Comparison of ENCODE assay signal across 13 mouse cellular contexts in the genomic region with DNA sequence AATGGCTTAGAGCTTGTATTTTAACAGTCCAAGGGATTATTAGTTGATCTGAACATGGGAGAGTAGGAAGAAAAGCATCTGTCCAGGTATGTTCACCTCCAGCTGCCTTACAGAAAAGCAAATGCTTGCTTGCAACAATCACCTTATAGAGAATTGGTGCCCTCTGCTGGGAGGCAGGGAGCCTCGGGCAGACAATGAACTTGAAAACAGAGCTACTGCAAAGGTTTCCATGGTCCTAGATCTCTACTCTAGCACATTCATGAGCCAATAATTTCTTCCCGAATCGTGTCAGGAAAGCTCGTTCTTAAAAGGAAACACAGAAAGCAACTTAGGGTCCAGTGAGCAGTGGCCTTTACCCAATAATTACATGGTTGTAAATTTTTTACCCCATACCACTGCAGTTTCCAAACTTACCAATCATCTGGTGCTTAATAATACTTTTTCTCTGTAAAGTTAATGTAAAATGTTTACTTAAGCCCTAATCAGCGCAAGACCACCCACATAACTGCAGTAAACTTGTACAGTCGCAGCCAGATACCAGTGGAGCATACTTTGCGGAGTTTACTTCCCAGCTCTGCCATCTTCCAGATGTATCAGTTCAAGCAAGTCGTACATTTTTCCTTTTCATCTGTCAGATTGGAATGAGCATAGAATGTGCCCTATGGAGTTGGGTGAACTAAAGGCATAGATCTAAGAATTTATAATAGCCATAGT.
A peak's percentile ranks its signal among the peaks of the same experiment; 100 is the strongest.
DNase-seq lines count a peak whose midpoint lies in the region; ATAC-seq and TF ChIP-seq lines count a peak whose summit lies in the region.
"Had no signal": no experiment of that assay in that cellular context is flagged by ENCODE, and none has a peak within 500 bp of the region (broad histone marks: within the 10 kb centered on the region; RNA-seq: fewer than 3 reads in every experiment).

No protein-coding gene starts in this region.

- H3K4me3 ChIP-seq in kidney, embryonic 15.5 days (replicated peaks) = no peak overlapping the region
- H3K4me3 ChIP-seq in kidney, postnatal 0 days (replicated peaks; ENCODE audit: low read depth, low read length) = no peak overlapping the region
- no peak overlapping the region for H3K4me3 ChIP-seq in hindbrain, postnatal 0 days (ENCODE audit: low read length)
- H3K4me3 ChIP-seq: embryonic facial prominence, embryonic 15.5 days; hindbrain, embryonic 10.5 days had no signal

- WGBS in kidney, embryonic 15.5 days = 51% methylated on average over 8 of the region's 8 CpGs
- WGBS in kidney, postnatal 0 days = 46% methylated on average over 8 of the region's 8 CpGs
- 80% methylated on average over 8 of the region's 8 CpGs for WGBS in hindbrain, postnatal 0 days

- ATAC-seq in kidney, embryonic 15.5 days (replicated peaks; ENCODE audit: low FRiP score) = peak; percentile 52
- no peak for ATAC-seq in kidney, postnatal 0 days (replicated peaks; ENCODE audit: low FRiP score, low read depth)
- no peak for ATAC-seq in hindbrain, postnatal 0 days
- ATAC-seq: forebrain, embryonic 16.5 days had no signal

- TF ChIP-seq CTCF in kidney, postnatal 0 days (IDR thresholded peaks at IDR 0.05; ENCODE audit: low read depth) = peak; percentile 33; the same call in 1 of the 2 replicates
- TF ChIP-seq CTCF in hindbrain, postnatal 0 days (IDR thresholded peaks at IDR 0.05; ENCODE audit: low read depth) = no peak

- DNase-seq in kidney, postnatal 4 days = no peak
- DNase-seq in 3T3-L1 (ENCODE audit: low read depth, low spot score) (peak; percentile 13), 416B (ENCODE audit: low read depth) (peak; percentile 3)
- DNase-seq in kidney, postnatal 0 days (ENCODE audit: low spot score) = peak; percentile 78
- DNase-seq in hindbrain, postnatal 0 days (ENCODE audit: low spot score) = no peak
- DNase-seq in cerebellum, adult 9-11 months = no peak
- DNase-seq: cerebellum, adult 8-10 months; heart, adult 18-20 months; left cerebral cortex, postnatal 4 days had no signal

- no peaks in the 10 kb centered on the region for H3K36me3 ChIP-seq in kidney, embryonic 15.5 days
- no peaks in the 10 kb centered on the region for H3K36me3 ChIP-seq in kidney, postnatal 0 days (ENCODE audit: insufficient read depth, low read length)
- H3K36me3 ChIP-seq in hindbrain, postnatal 0 days (ENCODE audit: insufficient read depth, low read length) = no peaks in the 10 kb centered on the region
- H3K36me3 ChIP-seq: embryonic facial prominence, embryonic 15.5 days; hindbrain, embryonic 10.5 days had no signal

- peak overlapping the region; percentile 56; the same call in 1 of the 2 replicates for H3K27ac ChIP-seq in kidney, embryonic 15.5 days
- H3K27ac ChIP-seq in kidney, postnatal 0 days = no peak overlapping the region
- no peak overlapping the region for H3K27ac ChIP-seq in hindbrain, postnatal 0 days
- H3K27ac ChIP-seq: embryonic facial prominence, embryonic 15.5 days; hindbrain, embryonic 10.5 days had no signal

- H3K4me1 ChIP-seq in kidney, embryonic 15.5 days = peaks cover 4% of the 10 kb centered on the region; the same call in 1 of the 2 replicates
- H3K4me1 ChIP-seq in kidney, postnatal 0 days (replicated peaks; ENCODE audit: insufficient read depth, low read length) = no peaks in the 10 kb centered on the region
- no peaks in the 10 kb centered on the region for H3K4me1 ChIP-seq in hindbrain, postnatal 0 days (ENCODE audit: insufficient read depth, low read length)
- H3K4me1 ChIP-seq: embryonic facial prominence, embryonic 15.5 days; hindbrain, embryonic 10.5 days had no signal

- no peak overlapping the region for H3K9ac ChIP-seq in kidney, embryonic 15.5 days
- H3K9ac ChIP-seq in kidney, postnatal 0 days (ENCODE audit: low read depth, low read length) = no peak overlapping the region
- H3K9ac ChIP-seq in hindbrain, postnatal 0 days (replicated peaks; ENCODE audit: low read length) = no peak overlapping the region
- H3K9ac ChIP-seq: embryonic facial prominence, embryonic 15.5 days had no signal

- H3K4me2 ChIP-seq in kidney, embryonic 15.5 days = no peak overlapping the region
- H3K4me2 ChIP-seq in kidney, postnatal 0 days (ENCODE audit: low read length) = no peak overlapping the region
- H3K4me2 ChIP-seq in hindbrain, postnatal 0 days (ENCODE audit: low read depth, low read length) = no peak overlapping the region
- H3K4me2 ChIP-seq: embryonic facial prominence, embryonic 15.5 days had no signal

- no peaks in the 10 kb centered on the region for H3K9me3 ChIP-seq in kidney, embryonic 15.5 days (replicated peaks)
- no peaks in the 10 kb centered on the region for H3K9me3 ChIP-seq in kidney, postnatal 0 days (replicated peaks; ENCODE audit: low read length)
- H3K9me3 ChIP-seq in hindbrain, postnatal 0 days (ENCODE audit: low read length) = no peaks in the 10 kb centered on the region
- H3K9me3 ChIP-seq: embryonic facial prominence, embryonic 15.5 days; hindbrain, embryonic 10.5 days had no signal

- no peaks in the 10 kb centered on the region for H3K27me3 ChIP-seq in kidney, embryonic 15.5 days
- no peaks in the 10 kb centered on the region for H3K27me3 ChIP-seq in kidney, postnatal 0 days (ENCODE audit: insufficient read depth, low read length)
- no peaks in the 10 kb centered on the region for H3K27me3 ChIP-seq in hindbrain, postnatal 0 days (ENCODE audit: insufficient read depth, low read length)
- H3K27me3 ChIP-seq: embryonic facial prominence, embryonic 15.5 days had no signal

Comparison
In these comparisons a context has a peak if more than half of its experiments do, and no peak if none do; other contexts are left out.
1. DNase-seq: peak in 3T3-L1 (single experiment), 416B (single experiment) and kidney, postnatal 0 days (single experiment); none in kidney, postnatal 4 days (0 of 2), hindbrain, postnatal 0 days (single experiment) and cerebellum, adult 9-11 months (single experiment).